Mouse (Mus musculus): ENCODE measurements around the gene Ttll5.

The Ttll5 gene

DNA sequence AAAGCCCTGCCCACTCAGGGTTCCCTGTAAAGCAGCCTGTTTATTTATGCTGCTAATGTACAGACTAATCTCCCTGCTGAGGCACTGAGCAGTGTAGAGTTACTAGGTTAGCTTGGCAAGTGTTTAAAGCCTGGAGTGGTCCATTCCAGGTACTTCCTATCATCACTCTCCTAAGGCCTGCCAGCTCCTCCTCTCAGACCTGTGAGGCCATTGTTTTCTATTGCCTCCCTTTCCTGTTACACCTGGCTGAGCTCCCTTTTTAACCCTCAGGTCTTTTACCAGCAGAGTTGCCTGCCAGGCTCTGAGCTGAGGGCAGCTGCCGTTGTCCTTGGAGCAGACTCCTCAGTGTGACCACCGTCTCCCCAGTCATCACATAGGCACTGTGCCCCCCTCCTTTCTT, 146.3 kb downstream of the Ttll5 start:
- no peak for DNase-seq

DNA sequence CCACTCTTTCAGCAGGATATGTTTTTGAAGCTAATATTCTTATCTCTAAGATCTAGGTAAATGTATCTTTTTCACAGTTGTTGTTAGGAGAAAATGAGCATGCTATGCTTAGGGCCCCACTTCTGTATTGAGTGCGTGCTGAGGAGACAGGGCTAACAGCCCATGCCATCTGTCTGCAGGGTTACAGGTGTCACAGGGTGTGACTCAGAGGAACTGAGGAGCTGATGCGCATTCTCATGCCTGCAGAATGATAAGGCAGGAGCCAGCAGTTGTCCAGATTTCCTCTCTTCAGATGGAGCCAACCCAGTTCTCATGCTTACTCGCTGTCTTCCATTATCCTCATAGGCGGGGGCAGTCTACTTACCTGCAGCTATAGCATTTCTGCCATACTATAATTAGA, 147.2 kb downstream of the Ttll5 start:
- DNase-seq, result no peak

DNA sequence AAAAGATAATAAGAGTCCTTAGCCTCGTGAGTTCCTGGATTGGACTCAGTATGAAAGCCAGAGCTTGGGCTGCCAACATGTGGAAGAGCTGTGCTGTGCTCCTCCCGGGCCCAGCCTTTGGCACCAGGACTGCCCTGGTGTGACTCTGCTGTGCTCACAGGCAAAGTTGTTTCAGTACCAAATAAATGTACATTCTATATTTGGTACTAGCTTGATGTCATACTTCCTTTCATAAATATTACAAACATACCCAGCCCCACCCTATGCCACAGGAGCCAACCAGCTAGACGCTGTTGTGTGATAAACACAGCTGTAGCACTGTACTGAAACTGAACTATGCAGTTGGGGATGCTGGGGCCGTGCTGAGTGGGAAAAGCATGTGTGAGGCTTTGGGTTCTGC, 149.1 kb downstream of the Ttll5 start:
- no peak for DNase-seq

DNA sequence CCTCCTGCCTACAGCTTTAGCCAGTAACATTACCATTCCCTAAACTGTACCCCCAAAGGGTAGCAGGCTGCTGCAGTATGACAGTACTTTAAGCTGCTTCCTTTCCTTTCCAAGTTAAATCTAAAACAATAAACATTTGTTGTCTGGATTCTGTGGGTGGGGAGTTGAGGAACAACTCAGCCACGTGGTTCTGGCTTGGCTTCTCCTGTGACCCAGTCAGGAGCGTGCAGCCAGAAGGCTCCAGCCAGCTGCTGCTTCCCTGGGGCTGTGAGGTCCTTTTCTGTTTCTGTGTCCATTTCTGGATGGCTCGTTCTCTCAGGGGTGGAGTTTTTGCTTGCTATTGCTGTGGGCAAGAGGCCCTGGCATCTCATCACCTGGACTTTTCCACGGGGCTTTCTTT, 149.6 kb downstream of the Ttll5 start:
- DNase-seq, result no peak

GRCm38 (mm10) chr12:85979996-85980395, 155.5 kb downstream of the Ttll5 start:
- DNase-seq, result no peak

- DNase-seq, result no peak
Observed at GRCm38 (mm10) chr12:85985524-85985923, 161.1 kb downstream of the Ttll5 start.

- no peak for DNase-seq
Observed at GRCm38 (mm10) chr12:85986024-85986423, 161.6 kb downstream of the Ttll5 start.

DNA sequence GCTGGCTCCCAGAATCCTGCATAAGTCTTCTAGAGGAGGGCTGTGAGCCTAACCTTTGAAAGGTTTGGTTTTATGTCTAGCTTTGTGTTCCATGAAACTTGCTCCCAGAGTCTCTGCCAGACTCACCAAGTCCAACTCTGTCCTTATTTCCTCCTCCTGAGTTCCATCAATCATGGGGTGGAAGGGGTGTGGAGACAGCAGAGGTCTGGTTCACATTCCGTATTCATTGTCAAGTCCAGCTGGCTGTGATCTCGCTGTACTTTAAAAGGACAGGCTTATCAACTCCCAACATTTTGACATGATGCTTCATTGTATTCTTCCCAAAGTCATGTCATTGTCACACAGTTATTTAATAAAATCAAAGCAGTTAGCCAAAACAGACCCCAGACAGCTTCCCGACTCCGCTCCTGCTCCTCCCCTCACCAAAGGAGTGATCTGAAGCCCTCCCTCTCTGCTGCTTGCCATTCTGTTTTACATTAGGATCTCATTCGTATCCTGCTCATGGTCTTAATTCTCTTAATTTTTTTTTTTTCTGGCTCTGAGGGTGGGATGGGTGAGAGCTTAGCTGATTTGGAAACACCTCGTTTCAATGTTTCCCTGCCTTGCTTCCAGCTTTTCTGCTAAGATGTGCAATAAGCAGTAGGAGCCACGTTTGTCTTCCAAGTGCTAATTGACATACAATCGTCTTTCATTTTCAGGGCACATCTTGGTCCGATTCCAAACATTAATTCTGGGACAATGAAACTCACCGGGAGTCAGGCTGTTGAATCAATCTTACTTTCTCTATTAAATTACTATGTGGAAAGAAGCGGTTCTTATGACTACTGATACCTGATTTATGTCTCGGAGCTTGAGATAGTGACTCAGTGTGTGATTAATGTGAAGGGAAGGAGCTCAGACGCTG, 162.3 kb downstream of the Ttll5 start:
- no peak for DNase-seq

DNA sequence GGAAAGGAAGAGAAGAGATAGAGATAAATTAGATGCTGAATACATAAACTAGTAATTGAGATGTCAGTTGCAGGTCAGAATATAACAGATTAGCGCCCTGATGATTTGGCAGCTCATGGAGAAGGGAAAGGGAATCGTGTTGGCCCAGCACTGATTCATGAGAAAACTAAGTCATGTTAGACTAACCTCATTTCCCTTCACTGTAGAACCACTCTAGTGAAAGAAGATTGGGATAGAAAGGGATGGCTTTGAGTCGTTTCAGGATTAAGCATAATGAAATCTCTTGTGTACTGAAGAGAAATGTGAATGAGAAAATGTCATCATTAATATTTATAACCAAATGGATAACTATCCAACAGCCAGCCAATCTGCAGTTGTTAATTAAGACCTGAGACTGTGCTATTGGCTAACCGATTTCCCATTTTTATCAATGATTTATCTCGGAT, 163.0 kb downstream of the Ttll5 start:
- no peak for DNase-seq

DNA sequence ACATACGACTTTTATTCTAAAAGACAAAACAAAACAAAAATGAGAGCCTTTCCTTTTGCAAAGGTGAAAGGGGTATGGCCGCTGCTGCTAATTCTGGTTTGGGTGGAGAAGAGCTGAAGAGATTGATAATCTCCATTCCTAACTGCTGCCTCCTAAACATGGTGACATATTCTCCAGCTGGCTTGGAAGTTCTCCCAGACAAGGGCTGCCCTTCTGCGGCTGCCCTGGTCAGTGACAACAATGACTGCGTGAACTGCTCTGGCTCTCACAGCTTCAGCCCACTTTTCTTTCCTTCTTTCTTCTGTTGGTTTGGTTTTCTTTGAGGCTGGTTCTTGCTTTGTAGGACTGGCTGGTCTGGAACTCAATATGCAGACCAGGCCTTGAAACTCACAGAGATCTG, 163.7 kb downstream of the Ttll5 start:
- DNase-seq, result no peak

DNA sequence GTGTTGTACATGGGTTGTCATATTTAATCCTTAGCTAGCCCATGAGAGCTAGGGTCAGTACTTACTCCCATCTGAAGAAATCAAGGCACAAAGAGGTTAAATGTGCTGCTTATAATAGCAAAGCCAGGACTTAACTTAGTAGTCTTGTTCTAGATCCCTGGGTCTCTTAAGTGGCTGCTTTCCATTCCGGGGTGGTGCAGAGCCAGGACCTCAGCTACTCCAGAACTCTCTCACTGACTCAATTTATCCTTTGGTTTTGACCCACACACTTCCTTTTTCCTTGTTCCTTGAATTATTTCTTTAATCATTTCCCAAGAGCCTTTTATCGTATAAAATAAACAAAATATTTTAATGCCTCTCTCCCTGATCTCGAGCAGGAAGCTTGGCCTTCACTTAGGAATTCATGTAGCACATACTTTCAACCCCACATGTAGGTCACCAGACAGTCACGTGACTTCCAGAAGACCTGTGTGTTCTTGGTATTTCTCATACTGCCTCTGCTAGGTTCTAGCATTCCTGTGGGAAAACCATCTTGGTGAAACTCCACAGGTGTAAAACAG, 164.4 kb downstream of the Ttll5 start:
- DNase-seq, result no peak

- DNase-seq, result no peak
Observed at GRCm38 (mm10) chr12:85992013-85992837, 167.8 kb downstream of the Ttll5 start.

DNA sequence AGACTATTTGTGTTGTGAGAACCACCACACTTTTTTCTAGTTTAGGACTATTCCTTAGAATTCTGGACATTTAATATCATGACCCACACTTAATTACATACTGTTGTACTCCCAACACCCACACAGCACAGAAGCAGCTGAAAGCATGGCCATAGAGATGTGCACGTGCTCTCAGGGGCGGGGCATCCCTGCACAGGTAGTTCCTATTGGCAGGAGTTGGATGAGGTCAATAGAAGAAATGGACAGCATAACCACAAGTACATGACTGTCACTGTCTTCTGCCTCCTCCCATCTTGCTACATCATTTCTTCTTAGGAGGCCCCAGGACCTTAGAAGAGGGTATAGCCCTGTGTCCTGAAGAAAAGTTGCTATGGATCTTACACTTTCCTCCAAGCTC, 168.4 kb downstream of the Ttll5 start:
- no peak for DNase-seq

- DNase-seq, result no peak
Observed at GRCm38 (mm10) chr12:85993790-85994360, 169.4 kb downstream of the Ttll5 start.

DNA sequence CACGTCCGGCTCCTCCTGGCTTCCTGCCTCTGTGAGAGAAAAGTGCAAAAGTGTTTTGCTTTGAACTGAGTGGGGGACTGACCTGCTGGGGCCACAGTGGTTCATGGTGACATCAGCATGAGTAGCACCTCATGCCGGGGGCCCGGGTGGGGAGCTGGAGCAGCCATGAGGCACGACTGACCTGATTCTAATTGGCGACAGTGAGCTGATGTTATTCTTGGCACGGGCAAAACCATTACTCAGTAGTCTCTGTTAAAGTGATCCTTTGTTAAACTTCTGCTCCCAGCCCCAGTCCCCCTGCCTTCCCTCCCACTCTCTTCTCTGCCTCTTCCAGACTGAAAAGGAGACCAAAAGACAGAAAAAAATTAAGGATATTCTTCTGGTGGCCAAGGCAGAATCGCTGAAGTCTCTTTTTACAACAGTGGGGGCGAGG, 176.2 kb downstream of the Ttll5 start:
- DNase-seq, result no peak

GRCm38 (mm10) chr12:86001120-86001655, 176.7 kb downstream of the Ttll5 start:
- no peak for DNase-seq

GRCm38 (mm10) chr12:86004627-86005026, 180.2 kb downstream of the Ttll5 start:
- DNase-seq, result no peak

DNA sequence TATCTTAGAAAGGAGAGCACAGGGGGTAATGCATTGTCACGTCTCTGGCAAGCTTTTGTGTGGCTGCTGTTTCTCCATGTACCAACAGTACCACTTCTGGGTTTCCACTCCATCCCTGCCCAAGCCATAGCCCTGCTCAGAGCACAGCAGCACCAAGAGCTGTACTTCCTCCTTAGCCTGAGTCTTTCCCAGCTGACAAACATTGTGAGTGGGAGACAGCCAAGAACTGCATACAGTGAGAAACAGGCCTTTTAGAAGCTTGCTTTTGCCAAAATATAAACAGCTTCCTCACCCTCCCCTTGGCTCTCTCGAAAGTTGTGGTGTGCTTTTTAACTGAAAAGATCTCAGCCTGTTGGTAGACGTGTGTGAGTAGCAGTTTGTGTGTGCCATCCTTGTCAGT, 182.9 kb downstream of the Ttll5 start:
- DNase-seq, result no peak

DNA sequence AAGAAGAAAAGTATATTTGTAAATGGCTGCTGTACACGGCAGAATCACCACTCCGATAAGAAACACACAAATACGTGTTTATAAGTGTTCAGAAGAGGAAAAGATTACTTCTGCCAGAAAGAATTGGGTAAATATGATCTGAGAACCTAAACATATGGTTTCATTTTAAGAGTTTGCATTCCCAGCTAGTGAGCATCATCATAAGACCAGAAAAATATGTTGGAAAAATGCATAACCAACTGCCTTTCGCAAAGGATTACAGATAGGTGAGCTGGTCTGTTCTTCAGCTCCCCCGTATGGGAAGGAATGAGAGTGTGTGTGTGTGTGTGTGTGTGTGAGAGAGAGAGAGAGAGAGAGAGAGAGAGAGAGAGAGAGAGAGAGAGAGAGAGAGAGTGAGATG, 186.2 kb downstream of the Ttll5 start:
- no peak for DNase-seq

GRCm38 (mm10) chr12:86012195-86012594, 187.7 kb downstream of the Ttll5 start:
- DNase-seq, result no peak

- DNase-seq, result no peak
Observed at GRCm38 (mm10) chr12:86014174-86014573, 189.7 kb downstream of the Ttll5 start.

DNA sequence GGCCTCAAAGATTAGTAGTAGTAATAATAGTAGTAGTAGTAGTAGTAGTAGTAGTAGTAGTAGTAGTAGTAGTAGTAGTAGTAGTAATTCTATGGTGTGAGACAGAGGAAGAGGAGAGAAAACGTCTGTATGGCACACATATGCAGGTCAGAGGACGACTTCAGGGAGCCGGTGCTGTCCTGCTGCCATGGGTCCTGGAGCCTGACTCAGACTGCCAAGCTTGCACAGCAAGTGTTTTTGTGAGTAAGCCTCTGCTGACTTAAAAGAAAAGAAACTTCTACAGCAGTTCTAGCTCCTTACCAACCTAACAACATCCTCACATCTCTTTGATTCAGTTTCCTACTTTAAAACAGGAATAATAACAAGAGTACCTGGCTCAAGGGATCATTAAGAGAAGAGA, 190.2 kb downstream of the Ttll5 start:
- no peak for DNase-seq

DNA sequence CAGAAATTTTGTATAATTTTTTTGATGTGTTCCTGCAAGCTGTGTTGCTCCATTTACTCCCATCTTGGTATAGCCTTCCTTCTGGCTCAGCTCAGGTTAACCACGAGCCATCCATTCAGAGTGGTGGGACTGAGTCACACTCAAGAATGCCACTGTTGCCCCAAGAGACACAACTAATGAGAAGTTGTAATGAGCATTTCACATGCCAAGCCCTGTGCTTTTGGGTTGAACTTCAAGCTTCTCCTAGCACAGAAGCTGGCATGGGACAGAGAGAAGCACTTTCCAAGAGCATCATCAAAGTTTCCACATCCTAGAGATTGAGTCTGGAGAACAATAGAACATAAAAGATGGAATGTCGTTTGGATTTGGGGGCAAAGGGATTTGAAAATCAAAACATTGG, 190.7 kb downstream of the Ttll5 start:
- no peak for DNase-seq
